18 mouse cellular contexts compared by ENCODE assay signal in the genomic region with DNA sequence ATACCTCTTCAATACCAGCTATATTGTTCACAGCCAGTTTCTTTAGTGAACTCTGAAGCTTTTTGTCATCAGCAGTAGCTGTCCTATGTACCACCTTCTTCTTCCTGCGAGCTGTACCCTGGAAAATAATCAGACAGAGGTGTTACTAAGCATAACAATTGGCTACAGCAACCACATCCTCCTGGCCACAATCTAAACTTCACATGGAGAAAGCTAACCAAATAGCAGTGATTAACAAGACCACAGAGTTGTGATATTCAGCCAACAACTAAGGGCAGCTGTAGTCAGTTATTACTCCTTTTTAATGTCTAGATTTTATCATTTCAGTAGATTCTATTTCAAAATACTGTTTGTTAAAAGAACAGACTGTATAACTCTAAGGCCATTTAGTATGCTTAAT. TPM values are rescaled to one million over a fixed set of nuclear protein-coding genes. Genes with fewer than 3 reads are reported as not detected.
"Had no signal": no experiment of that assay in that cellular context is flagged by ENCODE, and none has a peak within 500 bp of the region (broad histone marks: within the 10 kb centered on the region; RNA-seq: fewer than 3 reads in every experiment).

No protein-coding gene starts in this region.

- H3K9me3 ChIP-seq: midbrain, embryonic 10.5 days; midbrain, embryonic 12.5 days; neural tube, embryonic 13.5 days; neural tube, embryonic 15.5 days had no signal

- H3K4me2 ChIP-seq: lung, embryonic 14.5 days; midbrain, embryonic 12.5 days; neural tube, embryonic 13.5 days; neural tube, embryonic 15.5 days had no signal

- H3K27ac ChIP-seq: midbrain, embryonic 10.5 days; midbrain, embryonic 12.5 days; neural tube, embryonic 13.5 days; neural tube, embryonic 15.5 days had no signal

- DNase-seq: lung, embryonic 14.5 days; lung, postnatal 14 days; lung, postnatal 4 days; midbrain, embryonic 14.5 days; retina, postnatal 1 day; right cerebral cortex, adult 18-20 months; right cerebral cortex, postnatal 25 days; right cerebral cortex, postnatal 4 days; spleen, adult 18-20 months; thymus, adult 18-20 months; thymus, postnatal 14 days; thymus, postnatal 36 days had no signal

- ATAC-seq: midbrain, embryonic 16.5 days had no signal

- H3K9ac ChIP-seq: lung, embryonic 14.5 days; midbrain, embryonic 12.5 days; neural tube, embryonic 13.5 days; neural tube, embryonic 15.5 days had no signal

- H3K4me3 ChIP-seq: midbrain, embryonic 10.5 days; midbrain, embryonic 12.5 days; neural tube, embryonic 13.5 days; neural tube, embryonic 15.5 days had no signal

- H3K27me3 ChIP-seq: midbrain, embryonic 12.5 days; neural tube, embryonic 13.5 days; neural tube, embryonic 15.5 days had no signal

RNA-seq across cellular contexts. Expression of gene Zfyve9, which starts 45.5 kb away (rescaled TPM):
- total RNA-seq: megakaryocyte-erythroid progenitor cell, adult 5-6 weeks had no signal
